Mouse (Mus musculus): ENCODE results near the gene H3f3a. TPM values are rescaled to one million over a fixed set of nuclear protein-coding genes. Genes with fewer than 3 reads are reported as not detected.

H3f3a gene
- polyA plus RNA-seq, 1 experiment from 2014 or later = 2,557 TPM

DNA sequence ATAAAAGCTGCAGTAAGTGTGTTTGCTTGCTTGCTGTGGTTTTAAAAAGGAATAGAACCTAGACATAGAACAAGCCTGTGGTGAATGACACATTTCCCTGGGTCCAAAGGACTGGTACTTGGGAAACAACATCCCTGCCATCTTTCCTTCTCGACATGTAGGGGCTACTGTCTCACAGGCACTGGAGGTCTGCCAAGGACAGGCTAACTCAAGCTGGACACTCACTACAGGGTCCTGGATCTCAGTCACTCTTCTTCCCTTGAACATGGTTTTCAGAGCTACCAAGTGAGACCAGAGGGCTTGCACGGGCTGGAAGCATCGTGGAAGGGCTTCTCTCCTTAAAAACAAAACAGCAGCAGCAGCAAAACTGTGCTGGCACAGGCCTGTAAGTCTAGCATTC lies 10.0 kb upstream of the H3f3a start:
- Histone ChIP-seq H3K4me2 (ENCODE audit: low read length) (no peak overlapping the region), H3K4me3 (replicated peaks; ENCODE audit: low read depth, low read length) (no peak overlapping the region), H3K4me1 (replicated peaks; ENCODE audit: insufficient read depth, low read length) (no peaks in the 10 kb centered on the region), H3K27ac (no peak overlapping the region), H3K9ac (ENCODE audit: low read depth, low read length) (no peak overlapping the region), H3K36me3 (ENCODE audit: insufficient read depth, low read length) (no peaks in the 10 kb centered on the region), H3K27me3 (ENCODE audit: insufficient read depth, low read length) (no peaks in the 10 kb centered on the region), H3K9me3 (replicated peaks; ENCODE audit: low read length) (no peaks in the 10 kb centered on the region)
- ATAC-seq (replicated peaks; ENCODE audit: low FRiP score, low read depth) (no peak), DNase-seq (ENCODE audit: low spot score) (no peak)
- TF ChIP-seq CTCF (IDR thresholded peaks at IDR 0.05; ENCODE audit: low read depth) = no peak
- WGBS = 82% methylated on average over 3 of the region's 3 CpGs

GRCm38 (mm10) chr1:180822276-180822675 lies 8.5 kb upstream of the H3f3a start:
- Histone ChIP-seq H3K27ac (no peak overlapping the region), H3K4me2 (ENCODE audit: low read length) (no peak overlapping the region), H3K36me3 (ENCODE audit: insufficient read depth, low read length) (no peaks in the 10 kb centered on the region), H3K9me3 (replicated peaks; ENCODE audit: low read length) (no peaks in the 10 kb centered on the region), H3K4me3 (replicated peaks; ENCODE audit: low read depth, low read length) (no peak overlapping the region), H3K4me1 (replicated peaks; ENCODE audit: insufficient read depth, low read length) (no peaks in the 10 kb centered on the region), H3K27me3 (ENCODE audit: insufficient read depth, low read length) (no peaks in the 10 kb centered on the region), H3K9ac (ENCODE audit: low read depth, low read length) (no peak overlapping the region)
- TF ChIP-seq CTCF (IDR thresholded peaks at IDR 0.05; ENCODE audit: low read depth) = no peak
- DNase-seq (ENCODE audit: low spot score) (no peak), ATAC-seq (replicated peaks; ENCODE audit: low FRiP score, low read depth) (no peak)
- 84% methylated on average over 5 of the region's 5 CpGs for WGBS

- Histone ChIP-seq H3K36me3 (ENCODE audit: insufficient read depth, low read length) (no peaks in the 10 kb centered on the region), H3K4me3 (replicated peaks; ENCODE audit: low read depth, low read length) (no peak overlapping the region), H3K4me2 (ENCODE audit: low read length) (no peak overlapping the region), H3K9ac (ENCODE audit: low read depth, low read length) (no peak overlapping the region), H3K9me3 (replicated peaks; ENCODE audit: low read length) (no peaks in the 10 kb centered on the region), H3K27ac (no peak overlapping the region), H3K27me3 (ENCODE audit: insufficient read depth, low read length) (no peaks in the 10 kb centered on the region), H3K4me1 (replicated peaks; ENCODE audit: insufficient read depth, low read length) (no peaks in the 10 kb centered on the region)
- TF ChIP-seq CTCF (IDR thresholded peaks at IDR 0.05; ENCODE audit: low read depth) = no peak
- WGBS = 90% methylated on average over 6 of the region's 6 CpGs
- ATAC-seq (replicated peaks; ENCODE audit: low FRiP score, low read depth) = no peak
- DNase-seq (ENCODE audit: low spot score) = no peak
These were observed 7.4 kb upstream of the H3f3a start for GRCm38 (mm10) chr1:180821101-180821500.

- Histone ChIP-seq H3K4me1 (replicated peaks; ENCODE audit: insufficient read depth, low read length) (peaks cover 7% of the 10 kb centered on the region; the same call in 1 of the 2 replicates), H3K9me3 (replicated peaks; ENCODE audit: low read length) (no peaks in the 10 kb centered on the region), H3K27ac (no peak overlapping the region), H3K4me3 (replicated peaks; ENCODE audit: low read depth, low read length) (no peak overlapping the region), H3K36me3 (ENCODE audit: insufficient read depth, low read length) (no peaks in the 10 kb centered on the region), H3K4me2 (ENCODE audit: low read length) (no peak overlapping the region), H3K9ac (ENCODE audit: low read depth, low read length) (no peak overlapping the region), H3K27me3 (ENCODE audit: insufficient read depth, low read length) (no peaks in the 10 kb centered on the region)
- ATAC-seq (replicated peaks; ENCODE audit: low FRiP score, low read depth) = no peak
- DNase-seq (ENCODE audit: low spot score) = no peak
- WGBS = 77% methylated on average over 2 of the region's 2 CpGs
- TF ChIP-seq CTCF (IDR thresholded peaks at IDR 0.05; ENCODE audit: low read depth) = no peak
These were observed 4.3 kb upstream of the H3f3a start for GRCm38 (mm10) chr1:180818000-180818399.

GRCm38 (mm10) chr1:180815371-180816024 lies 1.8 kb upstream of the H3f3a start:
- ATAC-seq (replicated peaks; ENCODE audit: low FRiP score, low read depth) (no peak), DNase-seq (ENCODE audit: low spot score) (no peak)
- Histone ChIP-seq H3K27ac (no peak overlapping the region), H3K4me1 (replicated peaks; ENCODE audit: insufficient read depth, low read length) (peaks cover 9% of the 10 kb centered on the region; the same call in 1 of the 2 replicates), H3K4me3 (replicated peaks; ENCODE audit: low read depth, low read length) (no peak overlapping the region), H3K9ac (ENCODE audit: low read depth, low read length) (no peak overlapping the region), H3K9me3 (replicated peaks; ENCODE audit: low read length) (no peaks in the 10 kb centered on the region), H3K36me3 (ENCODE audit: insufficient read depth, low read length) (0 out of 2 replicates have a peak, but pooled peaks cover 3% of the 10 kb centered on the region), H3K27me3 (ENCODE audit: insufficient read depth, low read length) (no peaks in the 10 kb centered on the region), H3K4me2 (ENCODE audit: low read length) (no peak overlapping the region)
- 71% methylated on average over 12 of the region's 12 CpGs for WGBS
- TF ChIP-seq CTCF (IDR thresholded peaks at IDR 0.05; ENCODE audit: low read depth) = no peak

- ATAC-seq (replicated peaks; ENCODE audit: low FRiP score, low read depth) (peak; percentile 96), DNase-seq (ENCODE audit: low spot score) (peak; percentile 98)
- H3K4me2 ChIP-seq (ENCODE audit: low read length) = peak overlapping the region; percentile 76
- 1% methylated on average over 46 of the region's 65 CpGs for WGBS
- H3K9me3 ChIP-seq (replicated peaks; ENCODE audit: low read length) = no peaks in the 10 kb centered on the region
- 0 out of 2 replicates have a peak, but pooled peaks have one; percentile 8 for TF ChIP-seq CTCF (IDR thresholded peaks at IDR 0.05; ENCODE audit: low read depth)
- H3K4me3 ChIP-seq (replicated peaks; ENCODE audit: low read depth, low read length) = peak overlapping the region; percentile 98
- no peaks in the 10 kb centered on the region for H3K27me3 ChIP-seq (ENCODE audit: insufficient read depth, low read length)
- H3K9ac ChIP-seq (ENCODE audit: low read depth, low read length) = peak overlapping the region; percentile 100
- H3K27ac ChIP-seq = peak overlapping the region; percentile 100
- peaks cover 12% of the 10 kb centered on the region; the same call in 1 of the 2 replicates for H3K4me1 ChIP-seq (replicated peaks; ENCODE audit: insufficient read depth, low read length)
- peaks cover 9% of the 10 kb centered on the region; the same call in 1 of the 2 replicates for H3K36me3 ChIP-seq (ENCODE audit: insufficient read depth, low read length)
These were observed 296 bp downstream of the H3f3a start for GRCm38 (mm10) chr1:180813409-180813884.

Data from kidney, postnatal 0 days (tissue).